Mouse (Mus musculus) neural tube, embryonic 15.5 days (tissue): ENCODE measurements around the gene Dgkd. TPM values are rescaled to one million over a fixed set of nuclear protein-coding genes. Genes with fewer than 3 reads are reported as not detected.

Experiments
- ATAC-seq: fragments of 200-750 bp; cut with Nextera tagmentation; 2 replicates; pipeline ENCODE4 v1.8.0; 2017; ENCODE audit warnings: mild to moderate bottlenecking, moderate TSS enrichment, moderate library complexity; ENCODE audit not compliant: low FRiP score
- H3K27ac ChIP-seq: fragments of 300-500 bp; sonication (generic); replicated peaks from 2 replicates; pipeline ENCODE4 v1.5.1; 2015; ENCODE audit warnings: mild to moderate bottlenecking, inconsistent platforms
- H3K27me3 ChIP-seq: fragments of 300-500 bp; sonication (generic); replicated peaks from 2 replicates; pipeline ENCODE4 v1.6.1; 2015; ENCODE audit warnings: inconsistent platforms
- H3K36me3 ChIP-seq: fragments of 300-500 bp; sonication (generic); 2 replicates; pipeline ENCODE4 v1.6.1; 2015; ENCODE audit warnings: inconsistent platforms
- H3K4me1 ChIP-seq: fragments of 300-500 bp; sonication (generic); 2 replicates; pipeline ENCODE4 v1.6.1; 2015; ENCODE audit warnings: inconsistent platforms
- H3K4me2 ChIP-seq: fragments of 300-500 bp; sonication (generic); 2 replicates; pipeline ENCODE4 v1.6.1; 2015; ENCODE audit warnings: inconsistent platforms, mild to moderate bottlenecking, moderate library complexity
- H3K4me3 ChIP-seq: fragments of 300-500 bp; sonication (generic); replicated peaks from 2 replicates; pipeline ENCODE4 v1.5.1; 2015; ENCODE audit warnings: mild to moderate bottlenecking, inconsistent platforms
- H3K9ac ChIP-seq: fragments of 300-500 bp; sonication (generic); replicated peaks from 2 replicates; pipeline ENCODE4 v1.6.1; 2015; ENCODE audit warnings: mild to moderate bottlenecking, inconsistent platforms
- H3K9me3 ChIP-seq: fragments of 300-500 bp; sonication (generic); replicated peaks from 2 replicates; pipeline ENCODE4 v1.6.1; 2016; ENCODE audit warnings: inconsistent platforms
- WGBS: fragments of 180-500 bp; shearing (Covaris S2); methylation state at CpG from one replicate; pipeline ENCODE4 v1.1.7; 2015; ENCODE audit warnings: mixed read lengths; 5-methylcytosine and 5-hydroxymethylcytosine counted together
- polyA plus RNA-seq: library from polyadenylated mRNA; unstranded; fragments of >200 nt; fragmentation: Nextera tagmentation; extraction: Ambion mirVana; gene quantifications from 2 replicates; pipeline ENCODE4 v1.2.1, GENCODE M21; 2015

Dgkd gene
- polyA plus RNA-seq, 1 experiment from 2014 or later = 45.4 TPM

DNA sequence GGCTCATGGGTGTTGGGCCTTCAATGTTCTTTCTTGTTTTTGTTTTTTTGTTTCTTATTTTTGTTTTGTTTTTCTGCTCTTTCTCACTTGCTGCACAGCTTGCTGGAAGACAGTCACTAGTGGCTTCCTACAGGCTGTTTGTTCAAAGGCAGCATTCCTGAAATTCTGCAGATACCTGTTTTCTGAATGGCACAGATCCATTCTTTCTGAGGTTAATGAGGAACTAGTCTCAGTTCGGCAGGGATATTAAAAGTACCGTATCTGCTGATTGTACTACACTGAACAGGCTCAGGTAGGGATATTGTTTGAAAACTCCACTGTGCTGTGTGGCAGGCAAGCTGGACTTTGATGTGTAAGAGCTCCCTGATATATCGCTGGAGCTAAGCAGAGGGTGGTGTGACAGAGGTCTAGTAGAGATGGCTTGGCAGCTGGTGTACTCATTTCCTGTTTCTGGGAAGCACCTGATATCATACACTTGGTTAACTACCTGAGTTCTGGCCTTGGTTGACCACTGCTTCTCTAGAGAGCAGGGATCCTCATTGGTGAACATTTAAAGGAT lies 67.0 kb downstream of the Dgkd start:
- no peak overlapping the region for H3K4me3 ChIP-seq
- ATAC-seq = no peak
- H3K27ac ChIP-seq = no peak overlapping the region
- no peaks in the 10 kb centered on the region for H3K4me1 ChIP-seq
- H3K9me3 ChIP-seq = no peaks in the 10 kb centered on the region
- H3K27me3 ChIP-seq = no peaks in the 10 kb centered on the region
- H3K4me2 ChIP-seq = no peak overlapping the region
- no peak overlapping the region for H3K9ac ChIP-seq
- WGBS = 87% methylated on average over 3 of the region's 3 CpGs
- peaks cover 55% of the 10 kb centered on the region for H3K36me3 ChIP-seq

DNA sequence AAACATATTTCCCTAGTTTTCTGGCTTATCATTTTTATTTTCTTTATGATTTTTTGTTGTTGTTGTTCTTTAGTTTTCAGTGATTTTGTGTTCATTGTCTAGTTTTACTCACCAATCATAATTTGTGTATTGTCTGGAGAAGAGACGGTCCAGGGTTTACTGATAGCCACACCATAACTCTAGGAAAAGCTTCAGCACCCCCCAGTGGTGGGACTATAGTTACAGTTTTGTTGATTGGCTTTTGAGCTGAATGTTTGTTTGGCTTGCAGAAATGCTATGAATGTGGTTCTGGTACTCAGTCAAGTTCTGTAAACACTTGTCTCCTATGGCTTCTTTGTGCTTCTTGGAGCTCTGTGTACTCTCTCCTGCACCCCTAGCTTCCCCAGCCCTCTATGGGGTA lies 69.6 kb downstream of the Dgkd start:
- Histone ChIP-seq H3K27me3 (no peaks in the 10 kb centered on the region), H3K9me3 (no peaks in the 10 kb centered on the region)

DNA sequence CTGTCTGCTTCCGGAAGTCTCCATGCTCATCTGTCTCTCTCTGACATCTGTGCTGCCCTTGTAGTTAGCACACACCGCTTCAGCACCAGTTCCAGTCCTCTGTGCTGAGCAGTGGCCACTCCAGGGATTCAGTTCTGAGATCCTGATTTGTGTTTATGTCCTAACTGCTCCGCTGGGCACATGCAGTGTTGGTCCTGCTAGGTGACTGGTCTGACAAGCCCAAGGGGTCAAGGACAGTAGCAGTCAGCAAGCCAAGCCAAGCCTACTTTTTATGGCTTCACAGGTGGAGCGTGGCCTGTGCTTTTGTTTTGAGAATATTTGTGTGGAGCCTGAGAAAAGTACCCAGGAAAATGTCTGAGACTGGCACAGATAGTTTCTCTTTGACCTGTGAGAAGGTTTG lies 71.8 kb downstream of the Dgkd start:
- Histone ChIP-seq H3K9me3 (no peaks in the 10 kb centered on the region), H3K4me2 (no peak overlapping the region), H3K9ac (no peak overlapping the region), H3K27me3 (no peaks in the 10 kb centered on the region), H3K27ac (no peak overlapping the region), H3K4me1 (no peaks in the 10 kb centered on the region), H3K4me3 (no peak overlapping the region), H3K36me3 (peaks cover 64% of the 10 kb centered on the region)
- 91% methylated on average over 4 of the region's 4 CpGs for WGBS
- ATAC-seq = no peak

More for the DNA sequence above, 69.6 kb downstream of the Dgkd start:
- Histone ChIP-seq H3K27ac (no peak overlapping the region), H3K4me1 (no peaks in the 10 kb centered on the region), H3K36me3 (peaks cover 70% of the 10 kb centered on the region), H3K9ac (no peak overlapping the region), H3K4me3 (no peak overlapping the region), H3K4me2 (no peak overlapping the region)
- 36% methylated on average over 1 of the region's 1 CpGs for WGBS
- no peak for ATAC-seq

DNA sequence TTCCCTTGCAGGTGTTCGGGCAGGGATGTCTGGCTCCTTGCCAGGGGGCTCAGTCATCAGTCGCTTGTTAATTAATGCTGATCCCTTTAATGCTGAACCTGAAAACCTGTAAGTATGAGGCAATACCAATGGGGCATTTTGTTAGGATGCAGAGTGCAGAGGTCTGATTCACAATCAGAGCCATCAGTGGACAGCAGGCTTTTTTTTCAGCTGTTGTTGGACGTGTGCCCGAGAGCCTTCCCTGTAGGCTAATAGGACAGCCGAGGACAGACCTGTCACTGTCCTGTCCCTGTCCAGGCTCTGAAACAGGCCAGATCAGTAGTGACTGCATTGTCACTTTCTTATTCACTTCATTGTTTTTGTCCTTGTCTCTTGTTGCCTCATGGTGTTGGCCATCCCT lies 76.6 kb downstream of the Dgkd start:
- Histone ChIP-seq H3K27me3 (no peaks in the 10 kb centered on the region), H3K36me3 (peaks cover 68% of the 10 kb centered on the region), H3K9me3 (no peaks in the 10 kb centered on the region), H3K27ac (0 out of 2 replicates have a peak overlapping the region, but pooled peaks have one; percentile 23), H3K4me1 (no peaks in the 10 kb centered on the region), H3K4me3 (no peak overlapping the region), H3K4me2 (no peak overlapping the region), H3K9ac (no peak overlapping the region)
- no peak for ATAC-seq
- WGBS = 51% methylated on average over 5 of the region's 5 CpGs

DNA sequence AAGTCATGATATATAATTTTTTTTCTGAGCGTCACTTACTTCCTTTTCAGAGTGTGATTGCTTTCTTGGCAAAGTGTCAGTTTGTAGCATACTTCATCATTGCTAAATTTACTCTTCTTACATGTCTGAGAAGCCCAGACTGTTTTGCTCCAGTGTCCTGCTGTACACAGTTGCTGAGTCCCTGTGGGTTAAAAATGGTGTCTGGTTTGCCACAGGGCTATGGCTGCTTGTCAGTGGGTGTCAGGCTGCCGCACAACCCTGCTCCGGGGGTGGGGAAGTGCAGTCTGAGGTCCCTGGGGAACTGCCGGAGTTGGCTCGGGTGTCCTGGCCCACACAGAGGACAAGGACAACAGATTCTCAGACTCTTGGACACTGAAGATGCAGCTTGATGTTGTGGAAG lies 80.0 kb downstream of the Dgkd start:
- no peak for ATAC-seq
- H3K4me1 ChIP-seq = no peaks in the 10 kb centered on the region
- H3K4me2 ChIP-seq = no peak overlapping the region
- H3K9ac ChIP-seq = no peak overlapping the region
- no peaks in the 10 kb centered on the region for H3K9me3 ChIP-seq
- H3K4me3 ChIP-seq = no peak overlapping the region
- H3K27me3 ChIP-seq = no peaks in the 10 kb centered on the region
- WGBS = 76% methylated on average over 5 of the region's 5 CpGs
- H3K36me3 ChIP-seq = peaks cover 61% of the 10 kb centered on the region
- no peak overlapping the region for H3K27ac ChIP-seq

DNA sequence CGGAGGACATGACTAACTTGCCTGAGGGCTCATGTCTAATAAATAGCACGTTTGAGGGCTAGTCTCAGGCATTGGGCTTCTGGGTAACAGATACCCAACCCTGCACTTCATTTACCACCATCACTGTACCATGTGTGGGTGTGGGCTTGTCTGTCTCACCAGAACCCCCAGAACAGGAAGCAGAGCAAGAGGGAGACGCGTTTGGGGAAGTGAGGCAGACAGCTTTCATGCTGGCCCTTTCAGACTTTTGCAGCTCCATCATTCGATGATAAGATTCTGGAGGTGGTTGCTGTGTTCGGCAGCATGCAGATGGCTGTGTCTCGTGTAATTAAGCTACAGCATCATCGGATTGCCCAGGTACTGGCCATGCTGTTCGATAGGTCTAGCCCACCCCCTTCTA lies 82.0 kb downstream of the Dgkd start:
- ATAC-seq = no peak
- H3K4me1 ChIP-seq = no peaks in the 10 kb centered on the region
- H3K27ac ChIP-seq = no peak overlapping the region
- 92% methylated on average over 9 of the region's 9 CpGs for WGBS
- H3K9me3 ChIP-seq = no peaks in the 10 kb centered on the region
- H3K9ac ChIP-seq = no peak overlapping the region
- H3K4me2 ChIP-seq = no peak overlapping the region
- H3K36me3 ChIP-seq = peaks cover 66% of the 10 kb centered on the region
- H3K27me3 ChIP-seq = no peaks in the 10 kb centered on the region
- H3K4me3 ChIP-seq = no peak overlapping the region

DNA sequence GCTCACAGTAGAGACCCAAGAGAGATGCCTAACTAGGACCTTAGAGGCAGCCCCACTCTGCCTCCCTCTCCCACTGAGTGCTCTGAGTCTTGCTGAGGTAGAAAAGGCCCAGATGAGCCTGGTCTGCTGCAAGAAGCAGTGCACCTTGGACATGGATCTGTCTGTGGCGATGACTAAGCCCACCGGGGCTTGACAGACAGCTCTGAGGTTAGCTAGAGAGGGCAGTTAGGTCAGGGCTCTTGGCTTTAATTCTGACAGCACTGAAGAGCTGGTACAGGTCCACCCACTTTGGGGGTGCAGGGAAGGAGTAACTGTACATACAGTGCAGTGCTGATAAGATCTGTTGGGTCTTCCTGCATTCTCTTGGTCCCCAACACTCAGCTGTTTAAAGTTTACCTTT lies 82.5 kb downstream of the Dgkd start:
- WGBS = 97% methylated on average over 2 of the region's 2 CpGs
- no peak overlapping the region for H3K9ac ChIP-seq
- no peaks in the 10 kb centered on the region for H3K9me3 ChIP-seq
- H3K4me1 ChIP-seq = no peaks in the 10 kb centered on the region
- H3K4me3 ChIP-seq = no peak overlapping the region
- no peak for ATAC-seq
- no peak overlapping the region for H3K27ac ChIP-seq
- no peak overlapping the region for H3K4me2 ChIP-seq
- H3K36me3 ChIP-seq = peaks cover 70% of the 10 kb centered on the region
- H3K27me3 ChIP-seq = no peaks in the 10 kb centered on the region

DNA sequence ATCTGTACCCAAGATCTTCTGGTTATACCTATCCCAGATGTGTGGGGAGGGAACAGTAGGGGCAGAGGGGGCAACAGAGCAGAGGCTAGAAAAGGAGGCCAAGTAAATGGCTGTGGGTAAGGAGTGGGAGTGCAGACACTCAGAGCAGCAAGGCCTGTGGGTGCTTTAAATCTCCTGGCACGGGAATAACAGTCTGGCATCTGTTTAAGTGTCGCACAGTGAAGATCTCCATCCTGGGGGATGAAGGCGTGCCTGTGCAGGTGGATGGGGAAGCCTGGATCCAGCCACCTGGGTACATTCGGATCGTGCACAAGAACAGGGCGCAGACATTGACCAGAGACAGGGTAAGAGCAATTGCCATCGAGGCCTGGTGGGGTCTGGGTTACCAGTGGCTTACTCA lies 83.0 kb downstream of the Dgkd start:
- Histone ChIP-seq H3K9me3 (no peaks in the 10 kb centered on the region), H3K4me3 (no peak overlapping the region), H3K27me3 (no peaks in the 10 kb centered on the region), H3K4me2 (no peak overlapping the region), H3K27ac (no peak overlapping the region), H3K4me1 (no peaks in the 10 kb centered on the region), H3K36me3 (peaks cover 75% of the 10 kb centered on the region), H3K9ac (no peak overlapping the region)
- 93% methylated on average over 7 of the region's 7 CpGs for WGBS
- no peak for ATAC-seq

DNA sequence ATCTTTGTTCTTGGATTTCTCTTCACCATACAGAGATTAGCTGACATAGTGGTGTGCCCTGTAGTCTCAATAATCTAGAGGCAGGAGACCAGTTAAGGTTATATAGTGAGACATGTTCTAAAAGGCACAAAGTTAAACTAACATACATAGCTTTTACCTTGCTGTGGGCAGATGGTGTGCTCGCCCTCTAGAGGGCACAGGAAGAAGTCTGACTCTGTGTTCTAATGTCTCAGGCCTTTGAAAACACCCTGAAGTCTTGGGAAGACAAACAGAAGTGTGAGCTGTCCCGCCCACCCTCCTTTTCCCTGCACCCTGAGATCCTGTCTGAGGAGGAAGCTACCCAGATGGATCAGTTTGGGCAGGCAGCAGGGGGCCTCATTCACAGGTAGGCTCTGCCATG lies 83.4 kb downstream of the Dgkd start:
- Histone ChIP-seq H3K9me3 (no peaks in the 10 kb centered on the region), H3K4me1 (no peaks in the 10 kb centered on the region), H3K27ac (no peak overlapping the region), H3K36me3 (peaks cover 78% of the 10 kb centered on the region), H3K4me2 (no peak overlapping the region), H3K9ac (no peak overlapping the region), H3K4me3 (no peak overlapping the region), H3K27me3 (no peaks in the 10 kb centered on the region)
- no peak for ATAC-seq
- 57% methylated on average over 2 of the region's 2 CpGs for WGBS

DNA sequence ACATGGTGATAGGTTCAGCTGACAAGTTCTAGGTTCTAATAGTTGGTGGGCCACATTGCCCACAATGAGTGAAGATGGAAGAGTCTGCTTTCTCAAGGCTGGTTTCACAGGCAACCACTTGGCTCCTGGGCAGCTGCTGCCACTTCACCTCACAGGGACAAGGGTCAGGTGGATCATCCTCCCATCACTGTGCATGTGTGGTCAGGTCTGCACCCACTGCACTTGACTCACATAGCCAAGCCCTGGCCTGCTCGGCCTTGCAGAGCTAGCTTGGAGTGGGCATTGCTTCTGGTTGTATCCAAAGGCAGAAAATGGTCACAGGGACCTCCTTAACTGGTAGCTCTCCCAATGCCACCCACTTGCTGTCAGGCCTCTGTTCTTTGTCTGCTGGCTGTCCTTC lies 88.7 kb downstream of the Dgkd start:
- Histone ChIP-seq H3K27ac (no peak overlapping the region), H3K9ac (no peak overlapping the region), H3K9me3 (no peaks in the 10 kb centered on the region), H3K27me3 (no peaks in the 10 kb centered on the region), H3K4me2 (no peak overlapping the region), H3K4me3 (no peak overlapping the region), H3K4me1 (no peaks in the 10 kb centered on the region), H3K36me3 (peaks cover 98% of the 10 kb centered on the region)
- 89% methylated on average over 1 of the region's 1 CpGs for WGBS
- ATAC-seq = no peak

DNA sequence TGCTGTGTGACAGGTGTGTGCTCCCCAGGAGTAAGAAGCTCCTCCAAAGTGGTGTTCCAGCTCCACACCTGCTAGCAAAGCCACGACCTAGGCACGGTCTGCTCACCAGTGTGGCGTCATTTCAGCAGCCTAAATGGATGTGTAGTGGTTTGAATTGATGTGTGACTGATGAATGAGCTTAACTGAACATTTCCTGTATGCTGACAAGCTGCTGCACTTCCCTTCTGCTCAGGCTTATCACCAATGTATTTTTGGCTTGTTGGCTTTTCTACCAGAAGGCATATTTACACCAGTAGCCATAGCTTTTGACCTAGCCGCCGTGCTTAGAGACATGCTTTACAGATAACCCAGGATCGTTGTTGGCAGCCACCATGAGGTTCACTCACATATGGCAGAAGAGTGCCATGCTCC lies 94.6 kb downstream of the Dgkd start:
- H3K4me2 ChIP-seq = no peak overlapping the region
- no peak overlapping the region for H3K27ac ChIP-seq
- peaks cover 96% of the 10 kb centered on the region for H3K36me3 ChIP-seq
- H3K27me3 ChIP-seq = no peaks in the 10 kb centered on the region
- no peaks in the 10 kb centered on the region for H3K9me3 ChIP-seq
- WGBS = 87% methylated on average over 6 of the region's 6 CpGs
- no peak overlapping the region for H3K9ac ChIP-seq
- no peak overlapping the region for H3K4me3 ChIP-seq
- no peaks in the 10 kb centered on the region for H3K4me1 ChIP-seq
- no peak for ATAC-seq

DNA sequence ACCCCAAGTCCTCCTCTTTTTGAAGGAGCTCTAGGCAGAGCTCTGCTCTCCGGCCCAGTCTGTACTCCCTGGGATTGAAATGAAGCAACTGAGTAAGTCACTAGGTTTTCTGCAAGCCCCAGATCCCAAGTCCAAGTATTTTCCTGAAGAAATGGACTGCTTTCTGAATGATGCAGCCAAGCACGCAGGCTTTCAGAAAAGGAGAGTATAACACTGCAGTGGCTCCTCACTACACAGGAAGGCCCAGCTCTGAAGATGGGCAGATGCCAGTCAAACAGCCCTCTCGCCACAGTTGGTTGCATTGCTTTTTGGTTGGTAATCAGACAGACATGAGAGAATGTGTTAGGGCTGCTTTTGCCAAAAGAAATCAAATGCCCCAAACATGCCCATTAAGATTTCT lies 98.6 kb downstream of the Dgkd start:
- peaks cover 94% of the 10 kb centered on the region for H3K36me3 ChIP-seq
- no peaks in the 10 kb centered on the region for H3K4me1 ChIP-seq
- H3K27me3 ChIP-seq = no peaks in the 10 kb centered on the region
- ATAC-seq = no peak
- no peak overlapping the region for H3K9ac ChIP-seq
- no peak overlapping the region for H3K27ac ChIP-seq
- 97% methylated on average over 3 of the region's 3 CpGs for WGBS
- H3K9me3 ChIP-seq = no peaks in the 10 kb centered on the region
- H3K4me3 ChIP-seq = no peak overlapping the region
- no peak overlapping the region for H3K4me2 ChIP-seq

DNA sequence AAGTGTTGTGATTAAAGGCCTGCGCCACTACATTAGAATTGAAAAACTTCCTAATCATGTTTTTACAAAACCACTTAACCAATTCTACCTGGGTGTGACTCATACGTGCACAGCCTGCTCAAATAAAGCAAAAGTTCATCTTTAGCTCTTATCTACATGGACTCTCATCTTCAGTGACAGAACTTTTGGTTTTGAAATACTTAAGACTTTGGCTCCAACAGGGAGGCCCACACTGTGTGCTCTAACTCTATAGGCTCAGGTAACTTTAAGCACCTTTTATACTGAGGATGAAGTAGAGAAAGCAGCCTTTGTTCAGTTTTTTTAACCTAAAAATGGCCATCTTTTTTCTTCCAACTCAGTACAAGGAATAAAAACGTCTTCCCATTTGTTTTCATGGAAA lies 100.0 kb downstream of the Dgkd start:
- no peaks in the 10 kb centered on the region for H3K9me3 ChIP-seq
- WGBS = 85% methylated on average over 3 of the region's 3 CpGs
- no peak for ATAC-seq
- H3K27ac ChIP-seq = no peak overlapping the region
- no peak overlapping the region for H3K9ac ChIP-seq
- H3K4me2 ChIP-seq = no peak overlapping the region
- H3K4me3 ChIP-seq = no peak overlapping the region
- H3K36me3 ChIP-seq = peaks cover 91% of the 10 kb centered on the region
- no peaks in the 10 kb centered on the region for H3K4me1 ChIP-seq
- no peaks in the 10 kb centered on the region for H3K27me3 ChIP-seq
